Comparison of ENCODE assay signal across 11 mouse cellular contexts in the genomic region with DNA sequence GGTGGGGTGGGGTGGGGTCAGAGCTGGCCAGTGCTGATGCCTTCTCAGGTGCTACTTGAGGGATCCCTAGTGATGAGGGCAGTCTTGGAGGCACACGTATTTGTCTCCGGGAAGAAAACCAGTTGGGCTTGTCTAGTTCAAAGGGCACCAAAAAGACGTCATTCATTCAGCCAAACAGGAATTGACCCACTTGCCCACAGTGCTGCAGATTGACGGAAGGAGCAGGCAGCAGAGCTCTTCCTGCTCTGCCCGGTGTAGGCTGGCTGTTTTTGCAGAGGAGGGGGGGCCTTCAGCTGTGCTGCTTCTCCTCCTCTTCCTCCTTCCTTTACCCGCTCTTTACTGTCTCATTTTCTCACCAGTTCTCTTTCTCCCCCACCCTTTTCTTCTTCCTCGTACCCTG. TPM values are rescaled to one million over a fixed set of nuclear protein-coding genes. Genes with fewer than 3 reads are reported as not detected.
DNase-seq lines count a peak whose midpoint lies in the region; ATAC-seq lines count a peak whose summit lies in the region.
"Had no signal": no experiment of that assay in that cellular context is flagged by ENCODE, and none has a peak within 500 bp of the region (broad histone marks: within the 10 kb centered on the region; RNA-seq: fewer than 3 reads in every experiment).

No protein-coding gene starts in this region.

- H3K9me3 ChIP-seq in intestine, embryonic 16.5 days (ENCODE audit: control insufficient read depth, low read length): no peaks in the 10 kb centered on the region
- no peaks in the 10 kb centered on the region for H3K9me3 ChIP-seq in forebrain, embryonic 11.5 days (ENCODE audit: control insufficient read depth, low read length)
- H3K9me3 ChIP-seq: limb, embryonic 10.5 days; neural tube, embryonic 12.5 days had no signal

- 47% methylated on average over 7 of the region's 7 CpGs for WGBS in intestine, embryonic 16.5 days
- WGBS in macrophage (ENCODE audit: missing documents): 24% methylated on average over 5 of the region's 7 CpGs
- 73% methylated on average over 7 of the region's 7 CpGs for WGBS in forebrain, embryonic 11.5 days

- intact Hi-C loops in left cerebral cortex, postnatal 25 days (cut with DNase I): no loop called here

- peaks cover 37% of the 10 kb centered on the region for H3K79me2 ChIP-seq in macrophage (ENCODE audit: inconsistent target)

- no peak overlapping the region for H3K9ac ChIP-seq in intestine, embryonic 16.5 days (ENCODE audit: low read depth, low read length)
- H3K9ac ChIP-seq in forebrain, embryonic 11.5 days (ENCODE audit: low read length): no peak overlapping the region
- H3K9ac ChIP-seq: neural tube, embryonic 12.5 days had no signal

- no peak overlapping the region for H3K27ac ChIP-seq in intestine, embryonic 16.5 days (ENCODE audit: low read length)
- H3K27ac ChIP-seq in macrophage: peak overlapping the region; percentile 85
- no peak overlapping the region for H3K27ac ChIP-seq in forebrain, embryonic 11.5 days (ENCODE audit: low read depth, low read length)
- H3K27ac ChIP-seq: limb, embryonic 10.5 days; neural tube, embryonic 12.5 days had no signal

- no peaks in the 10 kb centered on the region for H3K27me3 ChIP-seq in intestine, embryonic 16.5 days (replicated peaks; ENCODE audit: control insufficient read depth, insufficient read depth, low read length)
- no peaks in the 10 kb centered on the region for H3K27me3 ChIP-seq in forebrain, embryonic 11.5 days (ENCODE audit: control insufficient read depth, insufficient read depth, low read length)
- H3K27me3 ChIP-seq: neural tube, embryonic 12.5 days had no signal

- H3K4me1 ChIP-seq in intestine, embryonic 16.5 days (ENCODE audit: control insufficient read depth, insufficient read depth, low read length): peaks cover 16% of the 10 kb centered on the region; the same call in 1 of the 2 replicates
- H3K4me1 ChIP-seq in forebrain, embryonic 11.5 days (replicated peaks; ENCODE audit: control insufficient read depth, insufficient read depth, low read length): no peaks in the 10 kb centered on the region
- H3K4me1 ChIP-seq: neural tube, embryonic 12.5 days had no signal

- DNase-seq in spleen, adult 18-20 months: peak; percentile 37 to 49
- DNase-seq in spleen, adult 12 weeks (ENCODE audit: low spot score): no peak
- DNase-seq in thymus, postnatal 36 days: peak; percentile 60 to 79
- DNase-seq in left cerebral cortex, postnatal 25 days (ENCODE audit: low spot score in 2 of 2): no peak
- DNase-seq in cerebellum, postnatal 10 days: no peak
- no peak for DNase-seq in forebrain, embryonic 11.5 days (ENCODE audit: low spot score)
- DNase-seq: heart, postnatal 14 days had no signal

- no peak overlapping the region for H3K4me2 ChIP-seq in intestine, embryonic 16.5 days (ENCODE audit: low read depth, low read length)
- no peak overlapping the region for H3K4me2 ChIP-seq in forebrain, embryonic 11.5 days (ENCODE audit: low read depth, low read length, severe bottlenecking)
- H3K4me2 ChIP-seq: neural tube, embryonic 12.5 days had no signal

- H3K36me3 ChIP-seq in intestine, embryonic 16.5 days (ENCODE audit: control insufficient read depth, insufficient read depth, low read length): peaks cover 6% of the 10 kb centered on the region
- H3K36me3 ChIP-seq in macrophage (ENCODE audit: inconsistent target): peaks cover 18% of the 10 kb centered on the region; the same call in 1 of the 2 replicates
- peaks cover 4% of the 10 kb centered on the region for H3K36me3 ChIP-seq in forebrain, embryonic 11.5 days (ENCODE audit: control insufficient read depth, insufficient read depth, low read length)

- H3K4me3 ChIP-seq in intestine, embryonic 16.5 days (ENCODE audit: low read length): no peak overlapping the region
- no peak overlapping the region for H3K4me3 ChIP-seq in macrophage (ENCODE audit: inconsistent target)
- no peak overlapping the region for H3K4me3 ChIP-seq in forebrain, embryonic 11.5 days (ENCODE audit: low read depth, low read length)
- H3K4me3 ChIP-seq: limb, embryonic 10.5 days; neural tube, embryonic 12.5 days had no signal

- ATAC-seq in intestine, embryonic 16.5 days: peak; percentile 58
- no peak for ATAC-seq in forebrain, embryonic 11.5 days (replicated peaks; ENCODE audit: low FRiP score)

RNA-seq across cellular contexts. Expression of gene Rnf145, which starts 26.4 kb away (rescaled TPM):
- polyA plus RNA-seq in intestine, embryonic 16.5 days (2015; fragmentation: Nextera tagmentation; extraction: Ambion mirVana): 36.6 and 37.1 TPM in 2 replicates
- total RNA-seq in macrophage (2018; cell fraction: chromatin; rRNA removed): 100 to 1,000 TPM in 20 of 26 experiments, 10 to 100 TPM in 6; 32.3 to 381 (median 203) TPM
- total RNA-seq in macrophage (2018; cell fraction: cytosol; rRNA removed): 10 to 100 TPM; 19.5 to 61.0 (median 32.2) TPM
- total RNA-seq in macrophage (2018; cell fraction: nucleus; rRNA removed): 100 to 1,000 TPM in 16 of 26 experiments, 10 to 100 TPM in 10; 53.3 to 338 (median 138) TPM
- polyA plus RNA-seq in macrophage (2018): 22.5 to 32.8 TPM (median 26.5 TPM) in 3 replicates
- total RNA-seq in left cerebral cortex, postnatal 25 days (2021): 100 to 1,000 TPM in 1 of 2 experiments, 10 to 100 TPM in 1; 93.7 to 110 TPM
- polyA plus RNA-seq in forebrain, embryonic 11.5 days (2014; fragmentation: Nextera tagmentation; extraction: Ambion mirVana): 123 and 124 TPM in 2 replicates

Comparison
In these comparisons a context has a peak if more than half of its experiments do, and no peak if none do; other contexts are left out.
1. DNase-seq: peak in spleen, adult 18-20 months (2 of 2) and thymus, postnatal 36 days (2 of 2); none in spleen, adult 12 weeks (single experiment), left cerebral cortex, postnatal 25 days (0 of 2), cerebellum, postnatal 10 days (0 of 2) and forebrain, embryonic 11.5 days (single experiment).